Mouse (Mus musculus): ENCODE data around the gene Fam69a.
"Not testable (repeated sequence)": the region's sequence is repeated elsewhere in the genome, so short reads cannot be mapped to it uniquely, and the experiment has no call there.

Gene Fam69a

DNA sequence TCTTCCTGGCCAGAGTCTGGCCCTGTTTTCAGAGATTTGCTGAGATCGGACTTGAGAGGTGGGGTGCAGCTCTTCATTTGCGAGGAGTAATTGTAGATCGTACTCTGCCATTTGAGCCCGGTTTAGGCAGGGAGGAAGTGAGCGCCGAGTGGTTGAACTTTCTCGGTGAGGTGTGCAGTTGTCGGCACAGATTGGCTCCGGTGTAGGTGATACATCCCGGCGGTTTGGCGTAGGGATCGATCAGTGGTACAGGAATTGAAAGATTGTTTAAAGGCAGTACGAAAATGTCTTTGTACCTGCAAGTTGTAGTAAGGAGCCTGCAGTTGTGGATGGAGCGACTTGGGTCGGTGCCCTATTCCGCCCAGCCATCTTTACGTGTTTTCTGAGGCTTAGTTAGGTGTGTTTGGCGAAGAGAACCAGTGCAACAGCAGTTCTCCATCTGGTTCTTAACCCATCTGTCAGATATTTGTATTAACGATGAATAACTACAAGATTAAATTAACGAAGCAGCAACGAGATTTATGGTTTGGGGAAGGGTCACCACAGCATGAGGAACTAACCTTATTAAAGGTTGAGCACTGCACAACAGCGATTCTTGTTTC lies 85.8 kb downstream of the Fam69a start:
- DNase-seq (ENCODE audit: low spot score): no peak

DNA sequence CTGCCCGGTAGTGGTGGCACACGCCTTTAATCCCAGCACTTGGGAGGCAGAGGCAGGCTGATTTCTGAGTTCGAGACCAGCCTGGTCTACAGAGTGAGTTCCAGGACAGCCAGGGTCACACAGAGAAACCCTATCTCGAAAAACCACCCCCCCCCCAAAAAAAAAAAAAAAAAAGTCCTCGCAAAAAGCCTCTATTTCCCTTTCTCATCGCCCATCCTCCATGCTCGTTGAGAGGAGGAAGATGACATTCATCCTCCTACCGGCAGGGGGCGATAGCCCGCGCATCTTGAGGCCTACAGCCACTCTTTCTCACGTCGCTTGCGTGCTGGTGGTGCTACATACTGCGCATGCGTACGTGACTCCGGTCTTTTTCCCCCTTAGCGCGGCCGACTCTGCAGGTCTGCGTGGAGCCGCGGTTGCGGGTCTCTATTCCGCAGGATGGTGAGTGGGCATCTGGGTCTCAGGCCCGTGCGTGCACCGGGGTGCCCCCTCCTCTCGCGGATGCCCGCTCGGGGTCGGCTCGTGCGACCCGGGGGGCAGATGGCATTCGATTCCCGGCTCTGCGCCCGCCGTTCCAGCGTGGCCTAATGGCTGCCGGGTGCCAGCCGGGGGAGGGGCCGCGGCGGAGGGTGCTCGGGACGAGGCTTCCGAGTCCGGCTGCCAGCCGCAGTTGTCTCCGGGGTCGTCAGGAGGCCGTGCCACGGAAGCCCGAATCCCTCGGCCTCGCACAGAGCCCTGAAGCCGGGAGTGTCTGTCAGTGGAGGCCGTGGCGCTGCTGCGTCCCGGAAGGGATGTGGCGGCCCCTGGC lies 86.5 kb downstream of the Fam69a start, which contains the start of gene Rpl5:
Gene Rpl5 (plus strand): TSS at position 297 of the 808 bp plus-strand sequence.
- peak; percentile 89 for DNase-seq (ENCODE audit: low spot score)

DNA sequence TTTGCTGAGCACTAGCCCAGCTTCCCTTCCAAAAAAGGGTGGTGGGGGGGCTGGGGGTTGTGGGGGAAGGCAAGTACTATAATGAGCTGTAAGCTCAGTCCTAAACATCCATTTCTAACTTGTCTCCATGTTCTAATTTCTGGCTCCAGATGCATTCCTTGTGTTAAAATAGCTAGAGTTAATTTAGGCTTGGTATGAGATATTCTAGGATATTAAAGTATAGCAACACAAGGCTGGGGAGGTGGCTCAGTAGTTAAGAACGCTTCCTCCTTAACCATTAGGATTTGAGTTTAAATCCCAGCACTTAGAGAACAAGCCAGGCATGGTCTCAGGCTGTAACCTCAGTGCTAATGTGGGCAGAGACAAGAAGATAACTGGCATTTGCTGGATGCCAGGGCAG lies 90.6 kb downstream of the Fam69a start:
- no peak for DNase-seq (ENCODE audit: low spot score)

DNA sequence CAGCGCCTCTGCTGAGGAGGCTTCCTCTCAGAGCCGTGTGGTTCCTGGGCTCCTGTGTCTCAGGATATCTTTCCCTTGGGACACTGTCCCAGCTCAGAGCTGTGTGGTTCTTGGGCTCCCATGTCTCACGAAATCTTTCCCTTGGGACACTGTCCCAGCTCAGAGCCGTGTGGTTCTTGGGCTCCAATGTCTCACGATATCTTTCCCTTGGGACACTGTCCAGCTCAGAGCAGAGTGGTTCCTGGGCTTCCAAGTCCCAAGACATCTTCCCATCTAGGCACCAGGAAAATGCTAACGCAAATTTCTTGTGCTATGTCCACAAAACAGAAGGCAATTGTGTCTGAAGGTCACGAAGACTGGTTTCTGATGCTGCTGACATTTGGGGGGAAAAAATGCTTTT lies 92.2 kb downstream of the Fam69a start:
- DNase-seq (ENCODE audit: low spot score): no peak

DNA sequence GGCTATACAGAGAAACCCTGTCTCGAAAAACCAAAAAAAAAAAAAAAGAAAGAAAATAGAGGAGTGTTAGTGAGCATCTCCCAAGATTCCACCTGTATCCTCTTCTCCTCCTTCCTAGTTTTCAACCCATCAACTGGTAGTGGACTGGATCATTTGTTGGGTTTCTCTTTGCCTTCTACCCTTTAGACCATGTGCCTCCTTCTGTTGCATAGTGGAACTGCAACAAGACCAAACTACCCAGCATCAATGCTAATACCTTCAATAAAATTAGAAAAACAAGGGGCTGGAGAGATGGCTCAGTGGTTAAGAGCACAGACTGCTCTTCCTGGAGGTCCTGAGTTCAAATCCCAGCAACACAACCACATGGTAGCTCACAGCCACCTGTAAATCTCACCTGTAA lies 95.4 kb downstream of the Fam69a start:
- not testable (repeated sequence) for DNase-seq (ENCODE audit: low spot score)

DNA sequence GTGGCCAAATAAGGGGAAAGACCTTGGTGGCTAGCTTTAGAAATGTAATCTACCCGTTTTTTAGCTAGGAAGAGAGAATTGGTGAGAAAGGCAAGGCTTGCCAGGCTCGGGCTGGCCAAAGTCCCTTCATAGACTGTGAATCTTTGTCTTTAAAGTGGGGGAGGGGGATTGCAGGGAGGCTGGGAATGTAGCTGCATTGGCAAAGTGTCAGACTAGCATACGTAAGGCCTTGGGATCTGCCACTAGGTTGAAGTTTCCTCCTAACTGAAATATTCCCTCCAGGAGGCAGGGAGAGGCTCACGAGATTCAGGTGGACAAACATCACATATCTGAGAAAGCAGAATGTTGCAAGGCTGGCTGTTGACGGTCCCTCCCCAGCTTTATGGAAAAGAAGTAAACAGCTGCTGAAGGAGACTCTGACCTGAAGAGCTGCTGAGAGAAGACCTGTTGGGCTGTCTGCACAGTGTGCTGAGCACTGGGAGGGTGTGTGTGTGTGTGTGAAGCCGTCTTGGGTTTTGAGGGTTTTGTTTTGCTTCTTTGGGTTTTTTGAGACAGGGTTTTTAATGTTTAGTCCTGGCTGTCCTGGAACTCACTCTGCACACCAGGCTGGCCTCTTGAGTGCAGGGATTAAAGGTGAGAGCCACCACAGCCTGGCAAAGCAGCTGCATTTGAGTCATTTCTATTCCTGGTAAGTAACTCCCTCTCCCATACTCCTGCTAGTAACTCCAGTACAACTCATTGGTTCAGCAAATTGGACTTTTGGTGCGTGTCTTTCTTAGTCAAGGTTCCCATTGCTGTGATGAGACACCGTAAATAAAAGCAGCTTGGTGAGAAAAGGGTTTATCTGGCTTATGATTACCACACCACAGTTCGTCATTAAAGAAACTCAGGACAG lies 96.6 kb downstream of the Fam69a start:
- no peak for DNase-seq (ENCODE audit: low spot score)

DNA sequence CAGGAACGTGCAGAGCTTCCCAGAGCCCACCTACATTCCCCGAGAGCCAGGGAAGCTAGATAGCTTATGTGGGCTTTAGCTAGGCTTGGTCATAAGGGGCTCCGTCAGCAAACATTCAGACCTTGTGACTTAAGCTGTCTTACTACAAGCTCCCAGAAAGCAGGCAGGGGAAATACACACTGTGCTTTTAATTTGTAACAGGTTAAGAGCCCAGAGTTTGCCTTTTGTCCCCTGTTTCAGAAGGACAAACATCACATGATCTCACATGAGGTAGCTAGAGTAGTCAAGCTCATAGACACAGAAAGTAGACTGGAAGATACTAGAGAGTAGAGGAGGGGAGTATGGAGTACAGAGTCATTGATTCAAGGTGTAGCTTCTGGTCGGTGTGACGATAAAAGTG lies 106.2 kb downstream of the Fam69a start:
- no peak for DNase-seq (ENCODE audit: low spot score)

DNA sequence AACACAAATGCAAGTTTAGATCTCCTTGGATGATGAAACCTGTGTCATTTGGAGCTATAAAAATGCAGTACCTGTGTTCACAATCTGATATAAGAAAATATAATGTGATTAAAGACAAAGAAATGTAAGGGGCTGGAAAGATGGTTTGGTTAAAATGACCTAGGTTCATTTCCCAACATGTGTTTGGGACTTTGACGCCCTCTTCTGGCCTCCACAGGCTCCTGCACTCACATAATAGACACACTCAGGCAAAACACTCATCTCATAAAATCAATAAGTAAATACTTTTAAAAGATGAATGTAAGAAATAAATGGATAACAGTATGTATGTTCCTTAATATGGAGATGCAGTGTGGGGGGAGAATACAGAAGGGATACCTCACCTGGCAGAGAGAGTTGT lies 109.8 kb downstream of the Fam69a start:
- DNase-seq (ENCODE audit: low spot score): no peak

DNA sequence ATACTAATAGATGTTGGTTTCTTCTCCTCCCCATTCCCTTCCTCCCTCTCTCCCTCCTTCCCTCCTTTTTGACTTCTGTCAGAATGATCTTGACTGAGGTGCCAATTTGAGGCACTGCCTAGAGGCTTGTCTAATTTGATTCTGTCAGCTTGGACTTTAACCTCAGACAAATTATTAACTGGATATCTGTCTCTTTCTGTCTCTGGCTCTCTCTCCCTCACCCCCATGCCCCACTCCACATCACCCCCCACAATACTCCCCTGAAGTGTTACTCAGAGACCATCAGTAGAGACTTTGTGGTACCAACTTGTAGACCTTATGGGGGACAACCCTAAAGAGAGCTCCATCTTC lies 111.6 kb downstream of the Fam69a start:
- DNase-seq (ENCODE audit: low spot score): no peak

DNA sequence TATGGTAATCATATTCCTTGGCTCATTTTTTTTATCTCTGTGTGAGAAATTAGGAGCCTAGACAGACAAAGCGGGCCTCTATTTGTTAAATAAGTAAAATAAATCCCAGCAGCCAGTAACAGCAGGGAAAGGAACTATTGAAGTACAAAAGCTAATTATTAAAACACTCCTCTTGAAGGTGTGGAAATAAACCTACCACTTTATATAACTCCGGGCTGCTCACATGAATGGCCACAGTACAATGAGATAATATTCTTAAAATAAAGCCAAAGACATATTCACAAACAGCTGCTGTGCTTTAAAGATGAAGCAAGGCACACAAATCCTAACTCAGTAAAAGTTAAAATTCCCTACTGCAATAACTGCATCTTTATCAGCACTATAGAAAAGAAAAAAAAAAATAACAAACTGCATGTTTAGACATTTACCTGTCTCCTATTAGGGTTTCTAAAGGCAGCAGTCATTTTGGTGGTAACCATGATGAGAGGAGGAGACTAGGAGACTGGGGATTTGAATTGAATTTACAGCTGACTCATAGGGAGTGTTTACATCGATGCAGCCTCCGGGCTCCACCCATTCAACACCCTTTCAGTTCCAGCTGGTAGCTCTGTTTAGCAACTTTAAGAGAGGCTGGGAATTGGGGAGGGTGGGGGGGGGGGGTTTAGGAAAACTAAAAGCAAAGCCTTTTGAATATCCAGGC lies 112.2 kb downstream of the Fam69a start, which contains the start of gene Evi5:
Gene Evi5 (minus strand): TSS at position 547 of the 700 bp plus-strand sequence.
- no peak for DNase-seq (ENCODE audit: low spot score)

DNA sequence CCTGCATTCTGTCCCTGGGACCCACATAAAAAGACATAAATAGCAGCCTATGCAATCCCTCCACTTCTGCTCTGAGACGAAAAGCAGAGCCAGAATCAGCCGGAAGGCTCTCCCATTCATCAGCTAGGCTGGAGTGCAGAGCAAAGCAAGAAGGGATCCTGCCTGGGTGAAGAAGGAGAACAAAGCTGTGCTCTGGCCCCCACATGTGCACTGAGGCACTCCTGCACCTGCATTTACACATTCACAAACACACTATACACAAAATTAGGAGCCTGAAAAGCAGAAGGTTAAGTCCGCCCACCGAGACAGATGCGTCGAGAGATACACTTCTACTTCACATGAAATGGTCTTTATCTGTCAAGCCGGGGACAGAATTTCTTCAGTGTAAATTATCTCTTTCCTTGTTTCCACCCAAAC lies 113.0 kb downstream of the Fam69a start:
- no peak for DNase-seq (ENCODE audit: low spot score)

DNA sequence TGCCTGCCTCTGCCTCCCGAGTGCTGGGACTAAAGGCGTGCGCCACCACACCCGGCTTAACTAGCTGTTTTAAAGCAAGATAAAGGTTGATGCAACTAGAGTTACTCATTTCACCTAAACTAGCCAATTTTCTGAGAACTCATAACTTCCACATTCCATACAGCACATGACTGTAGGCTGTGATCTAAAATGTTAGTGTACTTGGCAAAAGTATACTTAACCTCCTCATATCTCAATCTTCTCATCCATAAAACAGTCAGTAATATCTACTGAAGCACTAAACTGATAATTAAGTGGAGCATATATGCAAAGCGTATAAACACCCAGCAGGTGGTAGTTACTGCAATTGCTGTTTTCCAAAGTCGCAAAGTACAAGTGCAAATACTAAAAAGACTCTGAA lies 113.6 kb downstream of the Fam69a start:
- DNase-seq (ENCODE audit: low spot score): no peak

DNA sequence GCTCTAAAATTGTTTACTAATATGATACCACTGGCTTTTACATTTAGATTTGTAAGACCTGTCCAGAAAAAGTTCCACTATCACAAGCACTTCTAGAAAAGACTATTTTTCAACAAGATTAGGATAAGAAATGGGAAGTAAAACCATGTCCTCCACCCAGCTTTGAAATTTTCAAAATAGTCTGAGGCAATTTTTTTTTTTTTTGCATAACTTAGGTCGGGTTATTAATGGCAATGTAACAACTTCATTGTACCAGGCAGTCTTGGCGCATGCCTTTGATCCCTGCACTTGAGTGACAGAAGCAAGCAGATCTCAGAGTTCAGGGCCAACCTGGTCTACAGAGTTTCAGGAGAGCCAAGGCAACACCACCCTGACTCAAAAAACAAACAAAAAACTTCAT lies 117.2 kb downstream of the Fam69a start:
- no peak for DNase-seq (ENCODE audit: low spot score)

DNA sequence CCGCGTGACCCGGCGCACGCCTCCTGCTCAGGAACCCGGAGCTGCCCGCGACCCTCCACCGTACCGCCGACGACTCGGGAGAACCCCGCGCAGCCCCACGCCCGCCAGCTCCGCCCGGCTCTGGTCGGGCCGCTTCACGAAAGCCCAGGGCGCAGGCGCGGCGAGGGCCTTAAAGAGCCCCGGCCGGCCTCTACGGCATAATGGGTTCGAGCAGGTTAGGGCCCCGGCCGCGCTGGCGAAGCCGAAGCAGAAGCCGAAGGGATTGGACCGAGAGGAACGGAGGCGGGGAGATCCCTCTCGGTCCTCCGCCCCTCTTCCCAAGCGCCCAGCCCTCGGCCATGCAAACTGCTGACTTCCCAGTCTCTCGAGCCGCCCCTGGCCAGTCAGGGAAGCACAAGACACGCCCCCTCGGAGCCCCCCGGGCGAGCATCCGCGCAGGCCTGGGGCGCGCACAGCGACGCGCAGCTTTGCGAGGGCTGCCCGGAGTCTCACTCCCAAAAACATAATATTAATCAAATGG lies 117.9 kb downstream of the Fam69a start:
- DNase-seq (ENCODE audit: low spot score): peak; percentile 89

DNA sequence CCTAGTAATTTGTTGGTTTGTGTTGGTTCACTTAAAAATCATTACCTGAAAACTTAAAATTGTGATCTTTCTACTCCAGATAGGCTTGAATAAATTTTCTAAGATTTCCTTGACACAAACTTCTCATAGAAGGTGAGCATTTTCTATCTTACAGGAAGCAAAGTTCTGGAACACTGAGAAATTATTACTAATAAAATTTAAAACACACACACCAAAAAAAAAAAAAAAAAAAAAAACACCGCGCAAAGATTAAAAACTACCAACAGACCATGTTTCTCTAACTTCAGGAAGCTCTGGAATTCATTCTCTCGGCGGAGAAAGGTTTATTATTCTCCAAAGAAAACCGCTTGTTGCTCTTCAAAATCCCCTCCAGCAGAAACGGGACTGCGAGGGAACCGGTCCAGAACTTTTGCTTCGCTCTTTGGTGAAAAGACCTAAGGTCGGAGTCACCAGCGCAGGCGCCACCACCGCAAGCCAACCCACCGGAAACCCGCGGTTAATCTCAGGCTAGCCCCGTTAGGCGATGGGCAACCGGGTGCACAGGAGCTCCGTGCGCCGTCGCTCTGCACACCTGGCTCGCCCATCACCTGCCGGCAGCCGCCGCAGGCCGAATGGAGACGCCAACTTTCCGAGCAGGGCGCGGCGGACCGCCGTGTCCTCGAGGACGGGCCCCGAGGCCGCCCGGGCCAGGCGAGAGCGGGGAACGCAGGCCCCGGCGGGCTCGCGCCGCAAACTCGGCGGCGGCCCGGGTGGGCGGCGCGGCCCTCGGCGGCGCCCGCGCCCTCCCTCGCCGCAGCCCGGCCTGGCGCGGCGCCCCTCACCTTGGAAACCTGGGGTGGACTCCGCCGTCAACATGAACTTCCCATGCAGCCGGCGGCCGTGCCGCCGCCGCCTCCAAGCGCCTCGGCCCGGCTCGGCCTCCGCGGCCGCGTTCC lies 118.6 kb downstream of the Fam69a start:
- peak; percentile 45 for DNase-seq (ENCODE audit: low spot score)

DNA sequence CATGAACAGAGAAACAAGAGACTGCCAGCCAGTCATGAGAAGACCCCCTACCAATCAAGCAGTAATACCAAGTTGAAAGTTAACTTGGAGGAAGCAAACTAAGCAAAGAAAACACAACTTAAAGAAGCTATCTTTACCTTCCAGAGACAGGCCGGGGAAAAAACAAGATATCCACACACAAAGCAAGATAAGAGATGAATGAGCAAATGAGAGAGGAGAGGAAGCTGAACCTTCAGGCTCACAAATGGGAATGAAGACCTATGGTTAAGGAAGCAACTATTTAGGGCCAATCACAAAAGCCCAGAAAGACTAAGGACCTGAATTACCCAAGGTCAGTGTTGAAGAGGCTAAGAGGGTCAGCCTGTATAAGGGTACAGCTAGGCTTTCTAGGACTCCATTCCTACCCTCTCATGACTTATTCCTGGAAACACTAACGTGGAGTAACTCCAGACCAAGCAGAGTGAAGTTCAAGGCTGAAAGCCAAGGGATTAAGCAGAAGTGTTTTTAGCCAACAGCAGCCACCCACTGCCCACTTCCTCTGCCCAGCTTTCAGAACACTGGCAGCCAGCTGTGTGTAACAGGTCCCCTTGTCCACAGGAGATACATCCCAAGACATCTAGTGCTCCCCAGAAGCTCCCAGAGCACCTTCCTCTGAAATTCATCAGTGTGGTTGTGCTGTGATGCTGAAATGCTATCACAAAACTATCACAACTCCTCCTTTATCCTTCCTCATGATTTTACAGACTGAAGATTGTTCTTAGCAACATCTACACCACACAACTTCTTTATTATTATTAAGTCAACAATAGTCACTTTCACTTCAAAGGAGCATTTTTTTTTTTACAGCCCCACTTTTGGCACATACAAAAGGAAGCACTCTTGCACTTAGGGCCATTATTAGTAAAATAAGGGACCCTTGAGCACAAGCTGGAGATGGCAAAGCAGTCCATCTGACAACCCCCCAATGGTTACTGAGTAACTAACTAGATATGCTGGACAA lies 120.5 kb downstream of the Fam69a start:
- DNase-seq (ENCODE audit: low spot score): no peak

DNA sequence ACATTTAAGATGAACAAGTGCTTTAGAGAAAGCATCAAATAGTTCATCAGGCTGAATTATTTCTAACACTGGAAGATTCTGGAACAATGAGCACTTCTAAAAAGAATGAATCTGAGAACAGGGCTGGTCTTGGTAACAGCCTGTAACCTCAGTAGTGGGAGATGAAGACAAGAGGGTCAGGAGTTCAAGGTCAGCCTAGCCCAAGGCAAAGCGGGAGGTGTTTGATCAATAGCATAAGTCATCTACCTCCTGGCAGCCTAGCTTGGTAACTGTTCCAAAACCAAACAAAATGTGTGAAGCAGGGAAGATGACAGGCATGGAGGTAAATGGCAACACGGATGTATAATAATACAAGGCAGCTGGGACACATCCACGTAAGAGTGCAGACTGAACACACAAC lies 122.9 kb downstream of the Fam69a start:
- no peak for DNase-seq (ENCODE audit: low spot score)

DNA sequence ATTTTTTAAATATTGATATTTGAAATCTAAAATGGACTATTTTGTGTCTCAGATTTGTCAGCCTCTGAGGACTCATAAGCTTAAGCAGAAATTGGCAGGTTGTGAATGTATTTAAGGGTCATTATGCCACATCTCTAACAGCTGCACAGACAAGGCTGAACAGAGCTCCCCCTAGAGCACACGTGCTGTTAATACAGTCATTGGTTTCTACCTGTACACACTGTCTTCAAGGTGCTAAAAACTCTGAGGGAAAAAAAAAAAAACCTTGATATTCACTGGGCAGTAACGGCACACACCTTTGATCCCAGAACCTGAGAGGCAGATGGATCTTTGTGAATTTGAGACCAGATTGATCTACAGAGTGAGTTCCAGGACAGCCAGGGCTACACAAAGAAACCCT lies 127.9 kb downstream of the Fam69a start:
- DNase-seq (ENCODE audit: low spot score): no peak

Data from ovary, postnatal 10 days (tissue).